Mouse (Mus musculus): ENCODE data around the gene Ly6g5b.

DNA sequence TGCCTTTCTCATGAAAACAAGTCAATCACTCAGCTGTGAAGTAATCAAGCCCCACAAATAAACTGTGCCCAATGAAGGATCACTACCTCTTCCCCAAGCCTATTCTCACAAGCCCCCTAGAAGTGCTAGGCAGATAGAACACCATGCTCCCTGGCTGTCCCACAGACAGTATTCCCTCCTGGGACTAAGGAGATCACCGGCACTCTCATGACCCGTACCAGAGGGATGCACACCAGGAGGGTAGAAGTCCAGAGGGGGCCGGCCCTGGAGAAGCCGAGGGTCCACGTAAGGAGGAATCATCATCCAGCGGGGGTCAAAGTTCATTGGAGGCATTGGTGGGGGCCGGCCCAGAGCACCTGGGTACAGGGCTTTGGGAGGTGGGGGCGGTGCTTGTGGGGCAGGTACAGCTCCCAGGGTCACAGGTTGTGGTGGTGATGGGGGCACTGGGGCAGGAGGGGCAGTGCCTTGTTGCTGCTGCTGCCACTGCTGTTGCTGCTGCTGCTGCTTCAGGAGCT is 42.5 kb upstream of the Ly6g5b start:
- TF ChIP-seq CTCF (IDR thresholded peaks at IDR 0.05) (no peak), EP300 (IDR thresholded peaks at IDR 0.05) (no peak)
